Mouse (Mus musculus): ENCODE measurements around the gene Mlxip. TPM values are rescaled to one million over a fixed set of nuclear protein-coding genes. Genes with fewer than 3 reads are reported as not detected.

Gene Mlxip
- 3.5 and 3.7 TPM in 2 replicates for polyA plus RNA-seq (2015; fragmentation: Nextera tagmentation; extraction: Ambion mirVana)

DNA sequence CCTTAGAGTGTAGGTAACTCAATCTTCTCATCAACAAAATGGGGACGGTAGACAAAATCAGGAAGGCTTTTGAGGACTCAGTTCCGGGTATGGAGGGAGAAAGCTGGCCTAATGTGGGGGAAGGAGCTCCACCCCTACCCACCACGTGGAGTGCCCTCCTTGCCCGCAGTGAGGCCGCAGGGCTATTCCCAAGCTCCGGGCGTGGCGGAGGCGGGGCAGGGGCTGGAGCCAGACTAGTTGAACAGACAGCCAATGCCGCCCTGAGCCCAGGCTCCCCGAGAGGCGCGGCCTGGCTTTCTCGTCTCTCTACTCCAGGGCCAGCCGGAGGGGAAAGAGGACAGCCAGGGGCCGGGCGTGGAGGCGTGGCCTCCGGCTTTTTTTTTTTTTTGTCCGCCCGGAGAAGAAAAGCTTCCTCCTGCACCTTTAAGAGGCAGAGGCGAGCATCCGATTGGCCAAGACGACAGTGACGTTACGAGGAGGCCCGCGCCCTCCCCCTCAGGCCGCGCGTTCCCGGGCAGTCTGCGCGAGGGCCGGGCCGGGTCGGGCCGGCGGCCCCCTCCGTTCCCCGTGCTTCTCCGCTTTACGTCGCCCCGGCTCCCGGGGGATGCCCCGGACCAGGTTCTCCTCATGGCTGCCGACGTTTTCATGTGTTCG, at the start of gene Mlxip:
Gene Mlxip, plus strand, starts transcription at position 496 of the 654 bp plus-strand sequence.
- peak within 1 kb of the TSS; percentile 84 for H3K4me3 ChIP-seq (replicated peaks)
- peak within 1 kb of the TSS; percentile 80 for H3K9ac ChIP-seq
- peak; percentile 94 for ATAC-seq (ENCODE audit: insufficient read depth)
- WGBS (ENCODE audit: insufficient replicate concordance), result under 1% methylated on average over 50 of the region's 50 CpGs
- H3K27me3 ChIP-seq, result peaks cover 3% of the 10 kb centered on the region; the same call in 1 of the 2 replicates
- peak within 1 kb of the TSS; percentile 69 for H3K27ac ChIP-seq (replicated peaks)
- H3K4me2 ChIP-seq, result peak within 1 kb of the TSS; percentile 100
- no peaks in the 10 kb centered on the region for H3K9me3 ChIP-seq (replicated peaks)
- no peaks in the 10 kb centered on the region for H3K36me3 ChIP-seq (replicated peaks)
- peaks cover 56% of the 10 kb centered on the region for H3K4me1 ChIP-seq (replicated peaks)

DNA sequence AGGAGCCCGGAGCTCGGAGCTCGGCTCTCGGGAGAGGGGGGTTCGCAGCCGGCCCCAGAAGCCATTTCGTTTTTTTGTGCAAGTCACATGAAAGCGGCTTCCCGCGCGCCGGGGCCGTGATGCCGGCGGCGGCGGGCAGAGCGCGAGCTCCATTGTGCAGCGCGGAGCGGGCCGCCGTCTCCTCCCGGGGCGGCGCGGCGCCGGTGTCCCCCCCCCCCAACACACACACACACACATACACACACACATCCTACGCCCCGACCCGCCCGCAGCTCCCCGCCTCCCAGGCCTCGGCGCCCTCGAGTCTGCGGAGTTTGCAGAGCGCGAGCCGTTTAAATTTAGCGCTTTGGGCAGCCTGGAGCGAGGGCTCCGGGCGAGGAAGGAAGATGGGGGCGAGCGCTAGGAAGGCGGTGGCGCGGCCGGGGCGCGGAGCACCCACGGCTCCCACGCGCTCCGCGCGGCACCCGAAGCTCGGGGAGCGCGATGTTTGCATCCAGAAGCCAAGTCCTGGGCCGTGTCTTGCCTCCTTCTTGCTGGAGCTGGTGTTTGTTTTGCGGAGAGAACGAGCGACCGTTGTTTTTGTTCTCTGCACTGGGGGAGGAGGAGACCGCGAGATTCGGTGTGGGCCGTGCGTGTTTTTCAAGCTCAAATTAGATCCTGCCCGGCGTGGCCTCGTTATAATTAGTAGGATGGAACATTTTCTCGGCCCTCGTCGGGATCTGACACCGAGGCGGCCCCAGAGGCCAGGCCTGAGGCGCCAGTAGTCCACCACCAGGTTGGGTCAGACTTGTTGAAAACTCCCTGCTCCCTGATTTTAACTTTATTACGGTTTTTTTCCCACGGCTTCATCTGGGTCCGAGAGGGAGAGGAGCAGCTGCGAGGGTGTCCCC, 49.4 kb upstream of the Mlxip start:
- H3K27me3 ChIP-seq, result no peaks in the 10 kb centered on the region

DNA sequence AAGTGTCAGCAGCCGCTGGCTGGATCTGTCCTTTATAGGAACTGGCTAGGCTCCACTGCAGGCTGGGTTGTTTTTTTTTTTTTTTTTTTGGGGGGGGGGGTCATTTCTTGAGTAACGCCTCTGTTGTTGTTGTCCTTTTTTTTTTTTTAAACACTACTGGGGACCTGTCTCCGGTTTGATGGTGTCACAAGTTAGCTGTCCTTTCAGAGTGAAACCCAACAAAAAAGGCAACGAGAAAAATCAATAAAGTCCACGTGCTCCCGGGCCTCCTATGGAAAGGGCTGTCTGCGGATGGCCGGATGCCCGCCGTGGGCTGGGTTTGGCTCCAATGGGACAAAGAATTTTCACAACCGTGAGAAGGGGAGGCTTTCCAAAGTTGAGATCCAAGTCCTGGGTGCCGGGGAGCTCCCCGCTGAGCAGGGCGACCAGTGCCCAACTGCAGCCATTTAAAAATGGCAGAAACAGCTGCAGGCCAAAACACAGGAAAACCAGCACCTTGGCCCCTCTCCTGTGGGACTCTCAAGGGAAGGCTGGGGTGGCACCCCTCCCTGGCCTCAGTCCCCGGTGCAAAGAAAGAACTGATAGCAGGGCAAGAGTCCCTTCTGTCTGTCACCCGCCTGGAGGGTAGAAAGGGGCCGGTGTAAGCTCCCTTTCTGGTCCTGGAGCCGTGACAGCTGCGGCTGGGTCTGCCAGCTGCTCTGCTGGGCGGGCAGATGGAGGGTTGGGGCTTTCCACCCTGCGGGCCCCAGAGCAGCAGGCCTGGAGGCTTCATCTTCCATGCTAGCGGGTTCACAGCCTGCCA, 48.5 kb upstream of the Mlxip start:
- Histone ChIP-seq H3K9ac (peak overlapping the region; percentile 85), H3K4me3 (replicated peaks) (peak overlapping the region; percentile 89), H3K9me3 (replicated peaks) (no peaks in the 10 kb centered on the region), H3K4me2 (peak overlapping the region; percentile 97), H3K27me3 (no peaks in the 10 kb centered on the region), H3K4me1 (replicated peaks) (peaks cover 52% of the 10 kb centered on the region), H3K27ac (replicated peaks) (peak overlapping the region; percentile 84), H3K36me3 (replicated peaks) (no peaks in the 10 kb centered on the region)
- ATAC-seq (ENCODE audit: insufficient read depth), result peak; percentile 11; the same call in 1 of the 2 replicates
- 2% methylated on average over 22 of the region's 22 CpGs for WGBS (ENCODE audit: insufficient replicate concordance)

More for the DNA sequence above, 49.4 kb upstream of the Mlxip start:
- Histone ChIP-seq H3K9ac (peak overlapping the region; percentile 85), H3K36me3 (replicated peaks) (no peaks in the 10 kb centered on the region), H3K4me2 (peak overlapping the region; percentile 97), H3K4me3 (replicated peaks) (peak overlapping the region; percentile 89), H3K9me3 (replicated peaks) (no peaks in the 10 kb centered on the region), H3K4me1 (replicated peaks) (peaks cover 48% of the 10 kb centered on the region), H3K27ac (replicated peaks) (peak overlapping the region; percentile 84)
- under 1% methylated on average over 75 of the region's 87 CpGs for WGBS (ENCODE audit: insufficient replicate concordance)
- peak; percentile 32 for ATAC-seq (ENCODE audit: insufficient read depth)

DNA sequence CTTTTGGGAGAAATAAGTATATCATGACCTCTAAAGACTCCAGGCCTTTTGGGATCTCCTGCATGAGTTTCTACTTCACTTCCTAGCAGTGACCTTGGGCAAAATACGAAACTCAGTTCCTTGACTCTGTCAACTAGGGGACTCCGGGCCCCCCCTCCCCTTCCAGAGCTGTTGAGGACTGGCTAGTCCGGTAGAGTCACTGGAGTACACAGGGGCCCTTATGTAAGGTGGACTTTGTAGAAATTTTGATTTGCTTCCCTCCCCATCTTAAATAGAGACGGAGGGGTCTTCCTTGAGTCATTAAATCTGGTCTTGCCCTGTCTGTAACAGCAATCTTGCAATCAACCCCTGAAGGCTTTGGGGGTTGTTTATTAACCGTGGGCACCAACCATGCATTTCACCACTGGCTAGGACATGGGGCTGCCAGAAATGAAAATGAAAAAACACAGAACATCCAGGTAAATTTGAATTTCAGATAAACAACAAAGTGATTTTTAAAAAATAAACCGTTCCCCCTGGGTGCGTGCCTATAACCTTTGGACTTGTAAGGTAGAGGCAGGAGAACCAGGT, 47.8 kb upstream of the Mlxip start:
- H3K4me3 ChIP-seq (replicated peaks), result peak overlapping the region; percentile 89
- peaks cover 52% of the 10 kb centered on the region for H3K4me1 ChIP-seq (replicated peaks)
- WGBS (ENCODE audit: insufficient replicate concordance), result 73% methylated on average over 7 of the region's 7 CpGs
- ATAC-seq (ENCODE audit: insufficient read depth), result no peak
- peak overlapping the region; percentile 97 for H3K4me2 ChIP-seq
- H3K27ac ChIP-seq (replicated peaks), result peak overlapping the region; percentile 84
- H3K9ac ChIP-seq, result no peak overlapping the region
- no peaks in the 10 kb centered on the region for H3K27me3 ChIP-seq
- H3K9me3 ChIP-seq (replicated peaks), result no peaks in the 10 kb centered on the region
- H3K36me3 ChIP-seq (replicated peaks), result 0 out of 2 replicates have a peak, but pooled peaks cover 2% of the 10 kb centered on the region

DNA sequence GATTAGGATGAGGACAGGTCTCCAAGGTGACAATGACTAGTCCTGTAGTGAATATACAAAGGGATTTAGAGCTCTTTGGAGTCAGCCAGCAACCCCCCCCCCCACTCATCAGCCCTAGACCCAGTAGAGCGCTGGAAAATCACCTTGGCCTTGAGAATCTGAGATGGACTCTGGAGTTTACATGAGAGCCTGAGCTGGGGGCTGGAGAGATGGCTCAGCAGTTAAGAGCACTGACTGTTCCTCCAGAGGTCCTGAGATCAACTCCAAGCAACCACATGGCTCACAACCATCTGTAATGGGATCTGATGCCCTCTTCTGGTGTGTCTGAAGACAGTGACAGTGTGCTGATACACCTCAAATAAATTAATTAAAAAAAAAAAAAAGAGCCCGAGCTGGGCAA, 46.6 kb upstream of the Mlxip start:
- Histone ChIP-seq H3K9ac (no peak overlapping the region), H3K4me2 (no peak overlapping the region), H3K36me3 (replicated peaks) (peaks cover 8% of the 10 kb centered on the region; the same call in 1 of the 2 replicates), H3K9me3 (replicated peaks) (no peaks in the 10 kb centered on the region), H3K4me3 (replicated peaks) (no peak overlapping the region), H3K27me3 (no peaks in the 10 kb centered on the region), H3K4me1 (replicated peaks) (peaks cover 52% of the 10 kb centered on the region), H3K27ac (replicated peaks) (no peak overlapping the region)
- ATAC-seq (ENCODE audit: insufficient read depth), result no peak
- WGBS (ENCODE audit: insufficient replicate concordance), result 61% methylated on average over 2 of the region's 2 CpGs

DNA sequence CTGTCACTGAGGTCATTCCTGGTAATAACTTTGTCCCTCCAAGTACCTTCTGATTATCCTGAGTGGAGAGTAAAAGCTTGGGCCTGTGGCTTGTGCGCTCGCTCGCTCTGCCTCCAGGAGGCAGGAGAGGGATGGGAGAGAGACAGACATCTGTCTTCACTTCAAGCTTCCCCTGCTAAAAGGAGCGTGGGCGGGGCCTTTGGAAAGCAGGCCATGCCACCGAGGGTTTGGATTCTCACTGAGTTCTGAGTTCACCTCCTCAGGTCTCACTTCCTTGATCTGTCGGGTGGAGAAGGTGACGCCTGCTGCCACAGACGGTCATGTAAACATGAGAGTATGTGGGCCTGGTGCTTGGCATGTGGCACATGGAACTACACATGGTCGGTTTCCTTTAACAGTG, 44.2 kb upstream of the Mlxip start:
- no peak overlapping the region for H3K27ac ChIP-seq (replicated peaks)
- no peak overlapping the region for H3K9ac ChIP-seq
- H3K4me3 ChIP-seq (replicated peaks), result no peak overlapping the region
- H3K4me2 ChIP-seq, result no peak overlapping the region
- H3K27me3 ChIP-seq, result no peaks in the 10 kb centered on the region
- H3K36me3 ChIP-seq (replicated peaks), result peaks cover 18% of the 10 kb centered on the region; the same call in 1 of the 2 replicates
- ATAC-seq (ENCODE audit: insufficient read depth), result no peak
- no peaks in the 10 kb centered on the region for H3K9me3 ChIP-seq (replicated peaks)
- peaks cover 38% of the 10 kb centered on the region for H3K4me1 ChIP-seq (replicated peaks)
- 45% methylated on average over 10 of the region's 10 CpGs for WGBS (ENCODE audit: insufficient replicate concordance)

DNA sequence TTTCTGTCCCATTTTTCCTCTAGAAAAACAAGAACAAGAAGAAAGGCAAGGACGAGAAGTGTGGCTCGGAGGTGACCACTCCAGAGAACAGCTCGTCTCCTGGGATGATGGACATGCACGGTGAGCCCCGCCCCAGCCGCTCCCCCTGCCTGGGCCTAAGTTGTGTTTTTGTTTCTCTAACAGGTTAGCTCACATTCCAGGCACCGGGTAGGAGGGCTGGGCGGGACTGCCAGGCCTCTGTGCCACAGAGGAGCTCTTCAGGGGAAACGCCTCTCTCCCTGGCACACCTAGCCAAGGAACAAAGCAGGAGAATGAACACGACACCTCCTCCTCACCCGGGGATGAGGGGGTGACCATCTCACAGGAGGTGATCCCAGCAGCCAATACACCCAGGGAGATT, 38.7 kb upstream of the Mlxip start:
- no peak overlapping the region for H3K4me3 ChIP-seq (replicated peaks)
- no peak for ATAC-seq (ENCODE audit: insufficient read depth)
- no peak overlapping the region for H3K9ac ChIP-seq
- H3K27ac ChIP-seq (replicated peaks), result no peak overlapping the region
- no peaks in the 10 kb centered on the region for H3K9me3 ChIP-seq (replicated peaks)
- H3K27me3 ChIP-seq, result no peaks in the 10 kb centered on the region
- WGBS (ENCODE audit: insufficient replicate concordance), result 72% methylated on average over 11 of the region's 11 CpGs
- H3K4me2 ChIP-seq, result no peak overlapping the region
- H3K36me3 ChIP-seq (replicated peaks), result peaks cover 67% of the 10 kb centered on the region
- no peaks in the 10 kb centered on the region for H3K4me1 ChIP-seq (replicated peaks)

DNA sequence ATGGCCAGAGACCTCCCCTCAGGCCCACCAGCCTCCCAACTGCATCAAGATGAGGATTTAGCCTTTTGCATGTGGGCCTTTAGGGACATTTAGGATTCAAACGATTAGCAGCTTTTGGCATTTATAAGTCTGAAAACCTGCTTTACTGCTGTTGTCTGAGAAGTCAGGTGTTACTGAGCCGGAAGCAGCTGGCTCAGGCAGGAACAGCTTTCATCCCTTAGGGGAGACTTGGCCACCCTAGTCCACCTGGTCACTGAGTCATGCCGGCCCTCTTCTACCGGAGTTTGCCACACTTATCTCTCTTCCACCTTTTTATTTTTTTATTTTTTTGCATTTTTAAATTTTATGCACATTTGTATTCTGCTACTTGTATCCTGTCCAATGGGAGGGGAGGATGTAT, 37.3 kb upstream of the Mlxip start:
- no peak overlapping the region for H3K4me3 ChIP-seq (replicated peaks)
- no peak overlapping the region for H3K27ac ChIP-seq (replicated peaks)
- no peak overlapping the region for H3K9ac ChIP-seq
- H3K9me3 ChIP-seq (replicated peaks), result no peaks in the 10 kb centered on the region
- H3K4me1 ChIP-seq (replicated peaks), result no peaks in the 10 kb centered on the region
- peaks cover 74% of the 10 kb centered on the region for H3K36me3 ChIP-seq (replicated peaks)
- H3K27me3 ChIP-seq, result no peaks in the 10 kb centered on the region
- H3K4me2 ChIP-seq, result no peak overlapping the region
- ATAC-seq (ENCODE audit: insufficient read depth), result no peak
- WGBS (ENCODE audit: insufficient replicate concordance), result 76% methylated on average over 4 of the region's 4 CpGs

DNA sequence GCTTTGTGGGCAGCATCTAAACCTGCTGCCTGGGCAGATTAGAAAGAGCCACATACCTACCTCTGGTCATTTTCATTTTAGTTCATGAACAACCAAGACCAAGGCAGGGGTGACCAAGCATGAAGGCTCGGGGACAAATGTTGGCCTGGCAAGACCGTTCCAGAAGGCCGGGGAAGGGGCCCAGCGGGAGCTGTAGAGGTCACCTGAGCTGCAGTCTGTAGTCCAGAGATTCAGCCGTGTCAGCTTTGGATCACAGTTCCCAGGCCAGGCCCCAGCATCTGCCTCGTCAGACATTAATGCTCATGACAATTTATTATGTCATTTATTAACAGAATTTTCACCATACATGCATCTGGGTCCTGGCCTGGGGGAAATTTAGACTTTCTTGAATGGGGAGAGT, 35.2 kb upstream of the Mlxip start:
- peaks cover 88% of the 10 kb centered on the region for H3K36me3 ChIP-seq (replicated peaks)
- H3K4me2 ChIP-seq, result no peak overlapping the region
- WGBS (ENCODE audit: insufficient replicate concordance), result 76% methylated on average over 6 of the region's 6 CpGs
- ATAC-seq (ENCODE audit: insufficient read depth), result no peak
- no peak overlapping the region for H3K9ac ChIP-seq
- H3K27ac ChIP-seq (replicated peaks), result no peak overlapping the region
- H3K27me3 ChIP-seq, result no peaks in the 10 kb centered on the region
- H3K4me1 ChIP-seq (replicated peaks), result no peaks in the 10 kb centered on the region
- no peaks in the 10 kb centered on the region for H3K9me3 ChIP-seq (replicated peaks)
- no peak overlapping the region for H3K4me3 ChIP-seq (replicated peaks)

DNA sequence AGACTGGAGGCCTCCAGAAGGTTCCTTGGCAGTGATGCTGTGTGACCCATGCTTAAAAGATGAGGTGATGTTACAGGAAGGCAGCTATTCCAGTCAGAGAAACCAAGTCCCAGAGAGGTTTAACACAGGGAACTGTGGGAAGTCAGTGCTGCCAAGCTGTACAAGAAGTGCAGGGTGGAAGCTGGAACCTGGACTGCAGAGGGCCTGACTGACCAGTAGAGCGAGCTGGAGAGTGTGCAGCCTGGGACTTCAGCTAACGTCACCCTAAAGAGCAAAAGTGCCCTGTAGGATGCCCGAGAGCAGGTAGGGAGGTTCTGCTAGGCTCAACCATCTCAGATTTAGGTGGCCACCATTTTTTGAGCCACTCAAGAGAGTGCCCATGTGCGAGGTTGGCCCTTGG, 31.7 kb upstream of the Mlxip start:
- 84% methylated on average over 4 of the region's 4 CpGs for WGBS (ENCODE audit: insufficient replicate concordance)
- no peaks in the 10 kb centered on the region for H3K9me3 ChIP-seq (replicated peaks)

More for the DNA sequence above, 31.7 kb upstream of the Mlxip start:
- Histone ChIP-seq H3K4me2 (no peak overlapping the region), H3K9ac (no peak overlapping the region), H3K4me1 (replicated peaks) (no peaks in the 10 kb centered on the region), H3K4me3 (replicated peaks) (no peak overlapping the region), H3K36me3 (replicated peaks) (peaks cover 62% of the 10 kb centered on the region), H3K27ac (replicated peaks) (no peak overlapping the region), H3K27me3 (no peaks in the 10 kb centered on the region)
- no peak for ATAC-seq (ENCODE audit: insufficient read depth)

Data from liver, embryonic 15.5 days (tissue).